Mouse (Mus musculus) liver, embryonic 14.5 days (tissue): ENCODE measurements around the gene Sirt7. TPM values are rescaled to one million over a fixed set of nuclear protein-coding genes. Genes with fewer than 3 reads are reported as not detected.

Experiments used
- ATAC-seq: fragments of 200-750 bp; cut with Nextera tagmentation; 2 replicates; pipeline ENCODE4 v1.8.0; 2017; ENCODE audit warnings: moderate number of reproducible peaks, mild to moderate bottlenecking, moderate library complexity; ENCODE audit not compliant: insufficient read depth
- DNase-seq, 3 experiments: peaks; one replicate each; pipeline ENCODE4 v3.0.0-alpha.2; 2012 to 2013; ENCODE audit warnings: low read depth in 3 of 3, low spot score in 3 of 3
- H3K27ac ChIP-seq: fragments of 300-500 bp; sonication (generic); 2 replicates; pipeline ENCODE4 v1.5.1; 2014; ENCODE audit warnings: moderate library complexity, mild to moderate bottlenecking, control low read depth, inconsistent platforms
- H3K27me3 ChIP-seq: fragments of 300-500 bp; sonication (generic); 2 replicates; pipeline ENCODE4 v1.6.1; 2014; ENCODE audit warnings: mild to moderate bottlenecking, low read length, moderate library complexity; ENCODE audit not compliant: control insufficient read depth, insufficient read depth
- H3K36me3 ChIP-seq: fragments of 300-500 bp; sonication (generic); replicated peaks from 2 replicates; pipeline ENCODE4 v1.6.1; 2014; ENCODE audit warnings: low read depth; ENCODE audit not compliant: control insufficient read depth, insufficient read depth
- H3K4me1 ChIP-seq, 2 experiments: fragments of 200-500 bp in 1 of 2; fragments of 300-500 bp in 1 of 2; sonication (generic) in 1 of 2; replicated peaks; 2 replicates each; pipeline ENCODE4 v1.6.1; 2012 to 2014; ENCODE audit warnings: antibody characterized with exemption in 1 of 2, inconsistent platforms in 1 of 2, low read length in 1 of 2; ENCODE audit not compliant: control insufficient read depth in 2 of 2, insufficient read depth in 2 of 2
- H3K4me2 ChIP-seq: fragments of 300-500 bp; sonication (generic); 2 replicates; pipeline ENCODE4 v1.6.1; 2014; ENCODE audit warnings: low read depth, mild to moderate bottlenecking, control low read depth, moderate library complexity
- H3K4me3 ChIP-seq, 2 experiments: fragments of 200-500 bp in 1 of 2; fragments of 300-500 bp in 1 of 2; sonication (generic) in 1 of 2; 2 replicates each; pipeline ENCODE4 v1.5.1; 2012 to 2014; ENCODE audit warnings: low read depth in 2 of 2, low read length in 2 of 2, mild to moderate bottlenecking in 2 of 2, control low read depth in 1 of 2, inconsistent platforms in 1 of 2, moderate library complexity in 1 of 2; ENCODE audit not compliant: insufficient read depth in 1 of 2
- H3K9ac ChIP-seq: fragments of 300-500 bp; sonication (generic); replicated peaks from 2 replicates; pipeline ENCODE4 v1.6.1; 2014; ENCODE audit warnings: mild to moderate bottlenecking, control low read depth, moderate library complexity
- H3K9me3 ChIP-seq: fragments of 300-500 bp; sonication (generic); 2 replicates; pipeline ENCODE4 v1.6.1; 2016; ENCODE audit warnings: low read length, mixed read lengths; ENCODE audit not compliant: control insufficient read depth
- CTCF ChIP-seq: IDR thresholded peaks from 2 replicates; pipeline ENCODE4 v1.5.1; 2016; ENCODE audit warnings: antibody characterized with exemption, low read depth, control low read depth
- EP300 ChIP-seq: IDR thresholded peaks from 2 replicates; pipeline ENCODE4 v1.6.1; 2016; ENCODE audit warnings: antibody characterized with exemption, low read depth
- WGBS: fragments of 180-500 bp; shearing (Covaris S2); extraction: QIAGEN DNeasy Blood & Tissue Kit; methylation state at CpG from one replicate; pipeline ENCODE4 v1.1.7; 2014; ENCODE audit not compliant: insufficient replicate concordance; 5-methylcytosine and 5-hydroxymethylcytosine counted together
- polyA plus RNA-seq, 2 experiments: library from polyadenylated mRNA; depleted of rRNA in 1 of 2; stranded (reverse) in 1 of 2; unstranded in 1 of 2; fragments of >200 nt; fragmentation: Nextera tagmentation in 1 of 2; extraction: Ambion mirVana in 1 of 2; gene quantifications; 2 replicates each; pipeline versions ENCODE4 v1.2.1 to v1.2.3; 2012 to 2014

The Sirt7 gene
- polyA plus RNA-seq, 2 experiments, result 22.0 to 30.8 TPM

GRCm38 (mm10) chr11:120613481-120613972 lies 11.5 kb downstream of the Sirt7 start:
- DNase-seq, result no peak
- peaks cover 18% of the 10 kb centered on the region for H3K36me3 ChIP-seq
- WGBS, result 73% methylated on average over 10 of the region's 10 CpGs

DNA sequence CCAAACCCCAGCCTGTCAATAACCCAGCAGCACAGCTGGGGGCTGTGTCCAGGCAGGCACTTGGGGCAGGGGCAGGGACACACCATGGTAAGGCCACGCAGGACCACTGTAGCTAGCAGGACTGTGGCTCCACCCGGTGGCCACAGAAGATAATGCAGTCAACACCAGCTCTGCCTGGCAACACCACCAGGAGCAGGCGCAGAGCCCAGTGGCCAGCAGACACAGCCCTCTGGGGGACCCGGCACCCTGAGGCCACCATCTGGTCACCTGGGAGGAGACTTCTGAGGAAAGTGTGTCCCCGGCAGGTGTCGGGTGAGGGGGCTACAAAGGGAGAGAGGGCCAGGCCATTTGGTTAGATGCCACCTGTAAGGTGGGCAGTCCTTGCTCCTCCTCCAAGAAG lies 12.3 kb downstream of the Sirt7 start:
- Histone ChIP-seq H3K9me3 (no peaks in the 10 kb centered on the region), H3K36me3 (peaks cover 14% of the 10 kb centered on the region), H3K27ac (no peak overlapping the region), H3K27me3 (peaks cover 4% of the 10 kb centered on the region; the same call in 1 of the 2 replicates), H3K4me2 (no peak overlapping the region), H3K4me1 (peaks cover 12 to 21% of the 10 kb centered on the region in 2 experiments), H3K4me3 (no peak overlapping the region), H3K9ac (no peak overlapping the region)
- WGBS, result 51% methylated on average over 6 of the region's 6 CpGs
- ATAC-seq (no peak), DNase-seq (no peak)
- TF ChIP-seq EP300, result no peak
- peak; percentile 98 for TF ChIP-seq CTCF

More at GRCm38 (mm10) chr11:120613481-120613972, 11.5 kb downstream of the Sirt7 start:
- no peak overlapping the region for H3K27ac ChIP-seq
- no peak overlapping the region for H3K4me2 ChIP-seq
- no peak overlapping the region for H3K4me3 ChIP-seq
- no peak overlapping the region for H3K9ac ChIP-seq
- ATAC-seq, result no peak
- H3K27me3 ChIP-seq, result peaks cover 1% of the 10 kb centered on the region; the same call in 1 of the 2 replicates
- H3K9me3 ChIP-seq, result no peaks in the 10 kb centered on the region
- H3K4me1 ChIP-seq, result peaks cover 17 to 20% of the 10 kb centered on the region in 2 experiments
- no peak for TF ChIP-seq CTCF
- no peak for TF ChIP-seq EP300

- H3K36me3 ChIP-seq, result peaks cover 14% of the 10 kb centered on the region
Observed at GRCm38 (mm10) chr11:120610477-120611046, 14.5 kb downstream of the Sirt7 start.

DNA sequence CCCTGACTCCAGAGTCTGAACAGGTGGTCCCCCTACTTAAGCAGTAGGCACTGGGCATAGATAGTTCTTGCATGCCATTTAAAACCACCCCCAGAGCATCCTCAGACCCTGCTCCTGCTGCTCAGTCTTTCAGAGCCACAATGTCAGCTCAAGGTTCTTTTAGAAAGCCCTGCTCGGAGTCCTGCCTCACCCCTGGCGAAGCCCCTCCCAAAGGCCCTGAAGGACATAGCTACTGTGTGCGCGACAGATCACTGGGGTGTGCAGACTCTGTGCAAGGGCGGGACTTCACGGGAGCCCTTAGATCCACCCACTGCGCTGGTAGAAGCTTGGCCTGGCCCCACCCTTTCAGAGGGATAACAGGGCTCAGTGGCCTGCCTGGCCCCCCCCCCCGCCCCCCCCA lies 15.8 kb downstream of the Sirt7 start:
- H3K27ac ChIP-seq, result no peak overlapping the region
- H3K36me3 ChIP-seq, result peaks cover 25% of the 10 kb centered on the region
- peaks cover 4% of the 10 kb centered on the region; the same call in 1 of the 2 replicates for H3K27me3 ChIP-seq
- H3K9ac ChIP-seq, result peak overlapping the region; percentile 34
- peaks cover 4 to 9% of the 10 kb centered on the region in 2 experiments; a peak in 3 of 4 replicates for H3K4me1 ChIP-seq
- TF ChIP-seq EP300, result no peak
- TF ChIP-seq CTCF, result no peak
- 19% methylated on average over 8 of the region's 8 CpGs for WGBS
- peak; percentile 47 for ATAC-seq
- DNase-seq, result no peak
- H3K4me2 ChIP-seq, result peak overlapping the region; percentile 50
- no peaks in the 10 kb centered on the region for H3K9me3 ChIP-seq
- no peak overlapping the region for H3K4me3 ChIP-seq

More at GRCm38 (mm10) chr11:120610477-120611046, 14.5 kb downstream of the Sirt7 start:
- no peak for DNase-seq
- peaks cover 4 to 9% of the 10 kb centered on the region in 2 experiments; a peak in 3 of 4 replicates for H3K4me1 ChIP-seq
- ATAC-seq, result no peak
- H3K9ac ChIP-seq, result no peak overlapping the region
- no peak overlapping the region for H3K4me2 ChIP-seq
- no peak for TF ChIP-seq CTCF
- TF ChIP-seq EP300, result no peak
- no peaks in the 10 kb centered on the region for H3K9me3 ChIP-seq
- peaks cover 4% of the 10 kb centered on the region; the same call in 1 of the 2 replicates for H3K27me3 ChIP-seq
- 77% methylated on average over 9 of the region's 9 CpGs for WGBS
- no peak overlapping the region for H3K27ac ChIP-seq
- H3K4me3 ChIP-seq, result no peak overlapping the region
